Mouse (Mus musculus) small intestine, adult 2 months (tissue): ENCODE measurements around the gene Mutyh.

Source experiments
- CTCF ChIP-seq: fragments of 200-500 bp; IDR thresholded peaks from 2 replicates; pipeline ENCODE4 v1.5.1; 2012; ENCODE audit warnings: low read depth, mild to moderate bottlenecking, control low read depth, inconsistent platforms, low read length, moderate library complexity, mixed read lengths; ENCODE audit not compliant: insufficient replicate concordance, insufficient read length; ENCODE audit errors: extremely low read depth
- POLR2A ChIP-seq: fragments of 200-500 bp; IDR thresholded peaks from 2 replicates; pipeline ENCODE4 v1.6.1; 2012; ENCODE audit warnings: low read depth, mild to moderate bottlenecking, control low read depth, inconsistent platforms, low read length, moderate library complexity

GRCm38 (mm10) chr4:116857203-116857602 lies 49.7 kb downstream of the Mutyh start:
- no peak for TF ChIP-seq CTCF
- TF ChIP-seq POLR2A = no peak
